Mouse (Mus musculus): Measurements from ENCODE around the gene Edem2. TPM values are rescaled to one million over a fixed set of nuclear protein-coding genes. Genes with fewer than 3 reads are reported as not detected.

Gene Edem2
- polyA plus RNA-seq, 1 experiment from 2014 or later, result 42.4 TPM

- peaks cover 2% of the 10 kb centered on the region for H3K4me1 ChIP-seq (ENCODE audit: control insufficient read depth, insufficient read depth, low read depth, low read length)
- no peak overlapping the region for H3K4me3 ChIP-seq (ENCODE audit: low read length)
- no peaks in the 10 kb centered on the region for H3K27me3 ChIP-seq (replicated peaks; ENCODE audit: control insufficient read depth, insufficient read depth, low read length)
- no peaks in the 10 kb centered on the region for H3K9me3 ChIP-seq (ENCODE audit: control insufficient read depth, low read length)
- H3K36me3 ChIP-seq (ENCODE audit: control insufficient read depth, insufficient read depth, low read length), result peaks cover 2% of the 10 kb centered on the region; the same call in 1 of the 2 replicates
- no peak for ATAC-seq
- H3K9ac ChIP-seq (ENCODE audit: low read depth, low read length), result no peak overlapping the region
- H3K4me2 ChIP-seq (ENCODE audit: low read length), result no peak overlapping the region
- no peak overlapping the region for H3K27ac ChIP-seq (ENCODE audit: low read depth, low read length)
- 16% methylated on average over 7 of the region's 7 CpGs for WGBS
These were observed 33.1 kb downstream of the Edem2 start for GRCm38 (mm10) chr2:155696091-155696558.

DNA sequence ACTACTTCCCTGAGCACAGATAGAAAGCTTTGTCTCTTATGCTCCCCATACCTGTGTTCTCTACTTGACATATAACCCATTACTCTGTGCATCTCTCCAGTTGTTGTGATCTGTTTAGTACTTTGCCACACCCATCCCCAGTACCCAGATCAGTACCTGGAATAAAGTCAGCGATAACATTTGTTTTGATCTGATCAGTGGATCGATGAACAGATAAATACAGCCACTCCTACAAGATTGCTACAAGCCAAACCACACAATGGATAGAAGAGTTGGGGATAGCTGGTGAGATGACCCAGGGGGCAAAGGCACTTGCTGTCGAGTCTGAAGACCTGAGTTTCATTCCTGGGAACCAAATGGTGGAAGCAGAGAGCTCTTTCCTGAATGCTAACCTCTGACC is 34.0 kb downstream of the Edem2 start:
- H3K4me3 ChIP-seq (ENCODE audit: low read length), result no peak overlapping the region
- peaks cover 10% of the 10 kb centered on the region for H3K4me1 ChIP-seq (ENCODE audit: control insufficient read depth, insufficient read depth, low read depth, low read length)
- ATAC-seq, result no peak
- no peak overlapping the region for H3K4me2 ChIP-seq (ENCODE audit: low read length)
- H3K9ac ChIP-seq (ENCODE audit: low read depth, low read length), result no peak overlapping the region
- H3K27ac ChIP-seq (ENCODE audit: low read depth, low read length), result no peak overlapping the region
- H3K36me3 ChIP-seq (ENCODE audit: control insufficient read depth, insufficient read depth, low read length), result no peaks in the 10 kb centered on the region
- 74% methylated on average over 3 of the region's 3 CpGs for WGBS
- H3K9me3 ChIP-seq (ENCODE audit: control insufficient read depth, low read length), result no peaks in the 10 kb centered on the region
- no peaks in the 10 kb centered on the region for H3K27me3 ChIP-seq (replicated peaks; ENCODE audit: control insufficient read depth, insufficient read depth, low read length)

- no peak for ATAC-seq
- no peaks in the 10 kb centered on the region for H3K27me3 ChIP-seq (replicated peaks; ENCODE audit: control insufficient read depth, insufficient read depth, low read length)
- no peak overlapping the region for H3K9ac ChIP-seq (ENCODE audit: low read depth, low read length)
- H3K4me3 ChIP-seq (ENCODE audit: low read length), result no peak overlapping the region
- WGBS, result 74% methylated on average over 2 of the region's 2 CpGs
- H3K4me2 ChIP-seq (ENCODE audit: low read length), result no peak overlapping the region
- H3K4me1 ChIP-seq (ENCODE audit: control insufficient read depth, insufficient read depth, low read depth, low read length), result peaks cover 16% of the 10 kb centered on the region
- no peaks in the 10 kb centered on the region for H3K9me3 ChIP-seq (ENCODE audit: control insufficient read depth, low read length)
- H3K36me3 ChIP-seq (ENCODE audit: control insufficient read depth, insufficient read depth, low read length), result no peaks in the 10 kb centered on the region
- no peak overlapping the region for H3K27ac ChIP-seq (ENCODE audit: low read depth, low read length)
These were observed 34.7 kb downstream of the Edem2 start for GRCm38 (mm10) chr2:155694564-155694963.

GRCm38 (mm10) chr2:155693136-155693535 is 36.1 kb downstream of the Edem2 start:
- no peak for ATAC-seq
- Histone ChIP-seq H3K27ac (ENCODE audit: low read depth, low read length) (no peak overlapping the region), H3K9me3 (ENCODE audit: control insufficient read depth, low read length) (no peaks in the 10 kb centered on the region), H3K27me3 (replicated peaks; ENCODE audit: control insufficient read depth, insufficient read depth, low read length) (no peaks in the 10 kb centered on the region), H3K9ac (ENCODE audit: low read depth, low read length) (no peak overlapping the region), H3K4me1 (ENCODE audit: control insufficient read depth, insufficient read depth, low read depth, low read length) (peaks cover 21% of the 10 kb centered on the region), H3K36me3 (ENCODE audit: control insufficient read depth, insufficient read depth, low read length) (no peaks in the 10 kb centered on the region), H3K4me2 (ENCODE audit: low read length) (no peak overlapping the region), H3K4me3 (ENCODE audit: low read length) (no peak overlapping the region)
- 85% methylated on average over 4 of the region's 4 CpGs for WGBS

DNA sequence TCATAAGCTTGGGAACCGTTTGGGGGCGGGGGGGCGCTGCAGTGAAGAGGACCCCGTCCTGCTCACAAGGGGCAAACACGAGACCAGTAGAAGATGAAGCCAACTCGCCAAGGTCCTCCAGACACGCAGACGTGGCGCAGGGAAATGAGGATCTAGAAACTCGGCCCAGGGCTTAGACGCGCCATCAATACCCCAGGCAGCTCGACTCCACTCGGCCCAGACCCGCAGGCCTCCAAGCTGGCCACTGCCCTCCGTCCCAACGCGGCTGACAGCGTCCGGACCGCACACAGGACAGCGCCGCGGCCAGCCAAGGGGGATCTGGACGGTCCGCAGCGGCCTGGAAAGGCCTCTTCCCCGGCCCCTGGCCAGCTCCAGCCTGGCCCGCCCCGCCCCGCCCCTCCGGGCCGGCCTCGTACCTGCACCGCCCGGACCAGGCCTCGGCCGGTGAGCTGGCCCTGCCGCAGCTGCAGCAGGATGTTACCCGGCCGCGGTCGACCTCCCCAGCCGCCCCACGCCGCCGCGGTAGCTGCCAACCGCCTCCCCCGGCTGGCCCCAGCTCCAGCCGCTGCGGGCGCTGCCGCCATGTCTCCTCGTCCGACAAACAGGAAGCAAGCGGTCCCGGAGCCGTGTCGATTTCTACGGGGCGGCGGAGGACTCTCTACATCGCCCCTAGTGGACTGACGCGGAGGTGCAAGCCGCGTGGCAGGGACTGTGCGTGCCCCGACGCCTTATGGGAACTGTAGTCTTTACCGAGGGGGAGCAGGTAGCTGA is 37.4 kb downstream of the Edem2 start, which contains the start of gene Trpc4ap:
TSS of gene Trpc4ap (minus strand) at position 662 of the 771 bp plus-strand sequence.
- ATAC-seq, result peak; percentile 97
- Histone ChIP-seq H3K36me3 (ENCODE audit: control insufficient read depth, insufficient read depth, low read length) (no peaks in the 10 kb centered on the region), H3K9me3 (ENCODE audit: control insufficient read depth, low read length) (no peaks in the 10 kb centered on the region), H3K4me2 (ENCODE audit: low read length) (peak within 1 kb of the TSS; percentile 78), H3K27ac (ENCODE audit: low read depth, low read length) (peak within 1 kb of the TSS; percentile 95), H3K4me3 (ENCODE audit: low read length) (peak within 1 kb of the TSS; percentile 99), H3K9ac (ENCODE audit: low read depth, low read length) (peak within 1 kb of the TSS; percentile 94), H3K27me3 (replicated peaks; ENCODE audit: control insufficient read depth, insufficient read depth, low read length) (no peaks in the 10 kb centered on the region), H3K4me1 (ENCODE audit: control insufficient read depth, insufficient read depth, low read depth, low read length) (peaks cover 21% of the 10 kb centered on the region)
- under 1% methylated on average over 62 of the region's 72 CpGs for WGBS

DNA sequence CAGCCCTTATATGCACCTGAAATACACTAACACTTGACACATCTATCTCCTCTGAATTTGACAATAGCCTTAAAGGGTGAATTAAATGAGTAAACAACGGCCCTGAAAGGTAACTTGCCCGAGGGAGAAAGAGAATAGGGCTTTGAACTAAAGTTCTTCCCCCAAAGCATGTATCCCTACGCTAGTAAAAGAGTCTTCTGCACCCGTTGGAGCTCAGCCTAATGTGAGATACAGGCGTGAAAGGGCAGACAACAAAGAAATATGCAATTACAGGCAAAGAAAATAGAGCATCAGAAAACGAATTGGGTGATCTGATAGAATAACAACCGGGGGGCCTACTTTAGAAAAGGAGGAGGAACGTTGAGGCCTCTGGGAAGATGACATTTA is 37.9 kb downstream of the Edem2 start:
- Histone ChIP-seq H3K4me1 (ENCODE audit: control insufficient read depth, insufficient read depth, low read depth, low read length) (peaks cover 21% of the 10 kb centered on the region), H3K36me3 (ENCODE audit: control insufficient read depth, insufficient read depth, low read length) (no peaks in the 10 kb centered on the region), H3K9me3 (ENCODE audit: control insufficient read depth, low read length) (no peaks in the 10 kb centered on the region), H3K27ac (ENCODE audit: low read depth, low read length) (peak overlapping the region; percentile 95), H3K4me3 (ENCODE audit: low read length) (peak overlapping the region; percentile 99), H3K9ac (ENCODE audit: low read depth, low read length) (peak overlapping the region; percentile 94), H3K27me3 (replicated peaks; ENCODE audit: control insufficient read depth, insufficient read depth, low read length) (no peaks in the 10 kb centered on the region), H3K4me2 (ENCODE audit: low read length) (peak overlapping the region; percentile 78)
- no peak for ATAC-seq
- 4% methylated on average over 8 of the region's 8 CpGs for WGBS

- Histone ChIP-seq H3K27ac (ENCODE audit: low read depth, low read length) (no peak overlapping the region), H3K4me1 (ENCODE audit: control insufficient read depth, insufficient read depth, low read depth, low read length) (peaks cover 21% of the 10 kb centered on the region), H3K27me3 (replicated peaks; ENCODE audit: control insufficient read depth, insufficient read depth, low read length) (no peaks in the 10 kb centered on the region), H3K4me3 (ENCODE audit: low read length) (no peak overlapping the region), H3K9ac (ENCODE audit: low read depth, low read length) (no peak overlapping the region), H3K4me2 (ENCODE audit: low read length) (no peak overlapping the region), H3K36me3 (ENCODE audit: control insufficient read depth, insufficient read depth, low read length) (no peaks in the 10 kb centered on the region), H3K9me3 (ENCODE audit: control insufficient read depth, low read length) (no peaks in the 10 kb centered on the region)
- ATAC-seq, result no peak
- 78% methylated on average over 4 of the region's 4 CpGs for WGBS
These were observed 40.1 kb downstream of the Edem2 start for GRCm38 (mm10) chr2:155689211-155689610.

DNA sequence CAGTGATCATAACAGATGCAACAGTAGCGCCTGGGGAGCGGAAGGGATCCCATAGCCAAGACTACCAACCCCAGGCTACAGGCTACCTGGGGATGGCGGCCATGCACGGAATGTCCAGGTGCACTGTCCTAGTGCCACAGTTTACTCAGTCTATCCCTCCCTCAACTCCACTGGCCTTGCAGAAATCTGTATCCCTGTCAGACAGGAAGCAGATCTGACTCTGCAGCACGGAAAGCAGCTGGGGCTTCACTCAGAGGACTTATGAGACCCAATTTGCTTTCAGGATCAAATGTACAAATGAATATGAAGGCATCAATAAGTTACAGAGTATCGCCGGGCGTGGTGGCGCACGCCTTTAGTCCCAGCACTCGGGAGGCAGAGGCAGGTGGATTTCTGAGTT is 41.5 kb downstream of the Edem2 start:
- Histone ChIP-seq H3K9ac (ENCODE audit: low read depth, low read length) (no peak overlapping the region), H3K9me3 (ENCODE audit: control insufficient read depth, low read length) (no peaks in the 10 kb centered on the region), H3K27ac (ENCODE audit: low read depth, low read length) (no peak overlapping the region), H3K36me3 (ENCODE audit: control insufficient read depth, insufficient read depth, low read length) (no peaks in the 10 kb centered on the region), H3K4me1 (ENCODE audit: control insufficient read depth, insufficient read depth, low read depth, low read length) (peaks cover 21% of the 10 kb centered on the region), H3K4me3 (ENCODE audit: low read length) (no peak overlapping the region), H3K4me2 (ENCODE audit: low read length) (no peak overlapping the region), H3K27me3 (replicated peaks; ENCODE audit: control insufficient read depth, insufficient read depth, low read length) (no peaks in the 10 kb centered on the region)
- 97% methylated on average over 11 of the region's 11 CpGs for WGBS
- ATAC-seq, result no peak

- Histone ChIP-seq H3K4me3 (ENCODE audit: low read length) (no peak overlapping the region), H3K36me3 (ENCODE audit: control insufficient read depth, insufficient read depth, low read length) (no peaks in the 10 kb centered on the region), H3K9ac (ENCODE audit: low read depth, low read length) (no peak overlapping the region), H3K4me1 (ENCODE audit: control insufficient read depth, insufficient read depth, low read depth, low read length) (peaks cover 21% of the 10 kb centered on the region), H3K9me3 (ENCODE audit: control insufficient read depth, low read length) (no peaks in the 10 kb centered on the region), H3K27ac (ENCODE audit: low read depth, low read length) (no peak overlapping the region), H3K27me3 (replicated peaks; ENCODE audit: control insufficient read depth, insufficient read depth, low read length) (no peaks in the 10 kb centered on the region), H3K4me2 (ENCODE audit: low read length) (no peak overlapping the region)
- 81% methylated on average over 5 of the region's 5 CpGs for WGBS
- no peak for ATAC-seq
These were observed 42.7 kb downstream of the Edem2 start for GRCm38 (mm10) chr2:155686572-155686971.
